Mouse (Mus musculus) urinary bladder, postnatal 25 days (tissue): Measurements from ENCODE around the gene Eif4h.
A peak's percentile ranks its signal among the peaks of the same experiment; 100 is the strongest.
"Not testable (repeated sequence)": the region's sequence is repeated elsewhere in the genome, so short reads cannot be mapped to it uniquely, and the experiment has no call there.

Experiments used
- DNase-seq: peaks from one replicate; pipeline ENCODE4 v3.0.0; 2022; ENCODE audit warnings: low spot score

Eif4h gene

GRCm38 (mm10) chr5:134648976-134649375, 9.7 kb upstream of the Eif4h start:
- not testable (repeated sequence) for DNase-seq

DNA sequence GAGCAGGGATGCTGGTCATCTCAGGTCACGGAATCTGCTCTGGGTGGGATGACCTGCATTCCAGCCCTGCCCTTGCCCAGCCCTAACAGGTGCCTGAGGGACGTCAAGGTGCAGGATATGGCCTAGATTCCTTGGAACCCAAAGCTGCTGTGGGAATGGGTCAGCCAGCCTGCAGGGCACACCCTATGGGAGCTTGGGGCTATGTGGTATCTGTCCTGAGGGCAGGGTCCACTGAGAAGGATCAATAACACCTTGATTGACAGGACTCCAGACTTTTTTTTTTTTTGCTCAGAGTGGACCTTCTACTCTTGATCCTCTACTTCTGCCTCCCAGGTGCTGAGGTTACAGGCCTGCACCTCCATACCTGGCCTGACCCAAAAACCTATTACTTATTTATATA, 8.1 kb upstream of the Eif4h start:
- no peak for DNase-seq

GRCm38 (mm10) chr5:134646461-134646860, 7.2 kb upstream of the Eif4h start:
- no peak for DNase-seq

- no peak for DNase-seq
Measured at GRCm38 (mm10) chr5:134644643-134645118, 5.4 kb upstream of the Eif4h start.

GRCm38 (mm10) chr5:134644121-134644520, 4.8 kb upstream of the Eif4h start:
- DNase-seq = no peak

DNA sequence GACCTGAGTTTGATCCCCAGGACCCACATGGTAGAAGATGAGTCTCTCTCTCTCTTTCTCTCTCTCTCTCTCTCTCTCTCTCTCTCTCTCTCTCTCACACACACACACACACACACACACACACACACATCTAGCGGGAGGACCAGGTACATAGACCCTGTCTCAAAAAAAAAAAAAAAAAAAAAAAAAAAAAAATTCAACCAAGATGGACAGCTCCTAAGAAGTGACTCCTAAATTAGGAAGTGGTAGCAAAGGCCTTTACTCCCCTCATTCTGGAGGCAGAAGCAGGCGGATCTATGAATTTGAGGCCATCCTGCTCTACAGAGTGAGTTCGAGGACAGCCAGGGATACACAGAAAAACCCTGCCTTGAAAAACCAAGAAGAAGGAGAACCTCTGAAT, 1.1 kb upstream of the Eif4h start:
- no peak for DNase-seq

DNA sequence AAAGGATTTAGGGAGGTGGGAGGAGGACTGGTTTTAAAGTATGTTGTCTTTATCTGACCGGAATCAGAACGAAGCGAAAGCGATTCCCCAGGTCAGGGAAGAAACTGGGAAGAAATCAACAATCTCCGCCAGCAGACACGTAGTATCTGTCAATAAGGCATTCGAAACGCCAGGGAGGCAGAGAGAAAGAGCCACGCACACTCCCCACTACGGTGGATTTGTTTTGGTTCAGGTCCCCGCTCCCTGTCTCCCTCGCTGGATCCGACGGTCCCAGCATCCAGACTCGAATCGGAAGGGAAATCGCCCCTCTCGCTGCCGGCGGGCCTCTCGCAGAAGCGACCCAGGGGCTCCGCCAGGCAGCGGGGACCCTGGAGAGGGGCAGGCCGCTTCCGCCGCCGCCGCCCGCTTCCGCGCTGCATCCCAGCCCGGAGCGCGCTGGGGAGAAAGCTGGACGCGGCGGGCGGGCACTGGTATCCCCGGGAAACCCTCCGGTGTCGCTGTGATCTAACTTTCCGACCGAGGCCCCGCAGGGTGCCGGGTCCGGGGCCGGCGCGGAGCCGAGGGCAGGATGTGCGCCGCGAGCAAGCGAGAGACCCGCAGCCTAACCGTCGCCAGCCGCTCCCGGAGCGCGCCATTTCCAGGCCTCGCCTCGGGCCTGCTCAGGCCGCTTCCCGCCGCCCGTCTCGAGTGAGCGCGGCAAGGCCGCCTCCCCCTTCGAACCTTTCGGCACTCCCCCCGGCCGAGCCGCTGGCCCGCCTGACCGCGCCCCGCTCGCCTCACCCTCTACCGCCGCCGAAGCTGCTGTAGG, 625 bp downstream of the Eif4h start:
- DNase-seq = no peak

GRCm38 (mm10) chr5:134637820-134638367, 1.4 kb downstream of the Eif4h start:
- DNase-seq = no peak

- no peak for DNase-seq
Measured at GRCm38 (mm10) chr5:134632841-134633240, 6.4 kb downstream of the Eif4h start.

DNA sequence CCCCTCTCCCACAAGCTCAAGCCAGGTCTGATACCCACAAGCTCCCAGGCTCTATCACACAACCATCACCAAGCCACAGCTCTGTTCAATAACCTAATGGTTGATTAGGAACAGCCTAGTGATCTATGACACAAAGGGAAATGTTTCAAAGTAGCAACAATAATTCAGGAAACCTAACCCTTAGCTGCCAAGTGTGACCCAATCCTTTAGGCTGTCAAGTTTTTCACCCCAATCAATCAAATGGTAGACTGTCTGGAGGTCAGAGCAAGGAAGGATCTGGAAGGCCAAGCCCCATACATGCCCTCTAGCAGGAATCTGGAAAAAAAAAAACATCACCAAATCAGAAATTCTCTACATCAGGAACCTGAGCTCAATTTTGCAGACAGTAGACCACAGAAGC, 8.5 kb downstream of the Eif4h start:
- DNase-seq = no peak

DNA sequence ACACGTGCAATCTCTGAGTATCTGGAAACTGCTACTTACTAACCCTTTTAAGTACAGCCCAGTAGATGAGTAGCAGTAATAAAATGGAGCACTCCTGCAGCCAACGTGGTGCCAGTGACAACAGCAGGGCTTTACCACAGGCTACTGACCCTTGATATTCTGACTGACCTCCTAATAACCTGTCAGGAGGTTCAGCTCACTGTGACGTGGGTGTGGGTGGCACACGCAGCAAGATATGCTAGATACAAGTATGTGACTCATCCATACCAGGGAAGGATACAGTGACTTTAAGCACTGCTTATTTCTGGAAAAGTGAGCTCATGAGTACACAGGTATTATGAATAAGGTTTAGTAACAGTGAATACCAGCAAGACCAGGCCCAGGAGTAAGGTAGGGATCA, 9.8 kb downstream of the Eif4h start:
- DNase-seq = no peak

- no peak for DNase-seq
Measured at GRCm38 (mm10) chr5:134622069-134622468, 17.2 kb downstream of the Eif4h start.

GRCm38 (mm10) chr5:134621099-134621640, 18.1 kb downstream of the Eif4h start:
- DNase-seq = no peak

GRCm38 (mm10) chr5:134620457-134620856, 18.8 kb downstream of the Eif4h start:
- DNase-seq = no peak

- peak; percentile 71 for DNase-seq
Measured at GRCm38 (mm10) chr5:134617071-134617470, 22.2 kb downstream of the Eif4h start.

GRCm38 (mm10) chr5:134615780-134616179, 23.5 kb downstream of the Eif4h start:
- DNase-seq = no peak

GRCm38 (mm10) chr5:134615380-134615779, 23.9 kb downstream of the Eif4h start:
- DNase-seq = no peak

- DNase-seq = no peak
Measured at GRCm38 (mm10) chr5:134614802-134615201, 24.5 kb downstream of the Eif4h start, which contains the start of gene Lat2. Gene Lat2, minus strand, starts transcription at chr5:134615025.

DNA sequence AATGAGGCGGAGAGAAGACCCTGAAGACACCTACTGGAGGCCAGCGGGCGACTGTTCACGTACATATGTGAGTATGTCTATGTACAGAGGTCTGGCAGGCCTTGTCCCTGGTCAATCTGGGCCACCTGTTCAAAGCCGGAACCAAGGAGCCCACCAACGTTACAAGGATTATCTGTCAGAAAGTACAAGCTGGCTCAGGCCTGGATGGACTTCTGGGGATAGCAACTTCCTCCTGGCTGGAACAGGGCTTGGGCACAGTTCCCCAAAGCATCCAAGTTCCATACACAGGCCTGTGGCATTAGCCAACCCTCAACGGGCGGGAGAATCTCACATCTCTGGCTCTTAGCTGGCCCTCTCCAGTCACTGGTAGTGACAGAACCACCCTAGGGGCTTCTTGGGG, 25.0 kb downstream of the Eif4h start:
- no peak for DNase-seq

DNA sequence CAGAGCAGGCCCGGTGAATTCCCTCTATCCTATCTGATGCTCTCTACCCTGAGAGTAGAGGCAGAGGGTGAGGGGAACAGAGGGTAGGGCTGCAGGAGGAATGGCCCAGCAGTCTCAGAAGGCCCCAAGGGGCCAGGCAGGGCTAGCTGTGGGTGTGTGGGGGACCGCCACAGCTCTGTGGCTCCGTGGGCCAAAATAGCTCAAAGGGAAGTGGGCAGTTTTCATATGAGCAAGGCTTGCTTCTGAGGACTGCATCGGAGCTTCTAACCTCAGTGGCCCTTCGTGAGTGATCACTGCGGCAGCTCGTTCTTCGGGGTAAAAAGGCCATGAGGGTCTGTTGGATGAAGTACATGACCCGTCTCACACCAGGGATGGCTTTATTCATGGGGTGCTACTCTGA, 25.6 kb downstream of the Eif4h start:
- no peak for DNase-seq

- no peak for DNase-seq
Measured at GRCm38 (mm10) chr5:134611810-134612521, 27.3 kb downstream of the Eif4h start.

DNA sequence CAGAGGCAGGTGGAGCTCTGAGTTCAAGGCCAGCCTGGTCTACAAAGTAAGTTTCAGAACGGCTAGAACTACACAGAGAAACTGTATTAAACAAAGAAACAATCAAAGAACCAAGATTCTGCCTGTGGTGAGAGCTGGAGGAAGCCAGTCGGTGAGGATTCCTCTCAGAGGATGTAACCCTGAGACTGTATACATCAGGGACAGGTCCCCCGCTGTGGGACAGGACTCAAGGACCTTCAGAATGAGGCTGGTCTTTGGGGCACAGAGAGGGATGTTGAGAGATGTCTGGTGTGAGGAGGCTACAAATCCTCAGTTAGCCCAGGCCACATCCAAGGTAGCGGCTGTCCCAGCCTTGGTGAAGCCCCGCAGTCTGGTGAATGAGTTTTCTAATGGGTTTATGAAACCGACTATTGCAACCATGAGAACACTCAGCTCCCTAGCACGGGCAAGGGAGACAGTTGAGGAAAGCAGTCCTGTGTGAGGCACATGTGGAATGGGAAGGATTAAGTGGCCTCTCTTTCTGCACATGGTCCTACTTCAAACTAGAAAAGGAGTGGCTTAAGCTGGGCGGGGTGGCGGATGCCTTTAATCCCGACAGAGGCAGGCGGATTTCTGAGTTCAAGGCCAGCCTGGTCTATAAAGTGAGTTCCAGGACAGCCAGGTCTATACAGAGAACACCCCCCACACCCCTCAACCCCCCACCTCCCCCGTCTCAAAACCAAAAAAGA, 29.2 kb downstream of the Eif4h start:
- no peak for DNase-seq
